Mouse (Mus musculus) C2C12 (cell line): ENCODE data around the gene Mon2. TPM values are rescaled to one million over a fixed set of nuclear protein-coding genes. Genes with fewer than 3 reads are reported as not detected.

Source experiments
- H3K27me3 ChIP-seq: one replicate; pipeline ENCODE4 v1.6.1; 2011; ENCODE audit not compliant: control insufficient read depth, insufficient read depth, insufficient read length
- H3K36me3 ChIP-seq: one replicate; pipeline ENCODE4 v1.6.1; 2011; ENCODE audit not compliant: control insufficient read depth, insufficient read depth
- H3K4me3 ChIP-seq: one replicate; pipeline ENCODE4 v1.5.1; 2011; ENCODE audit warnings: mild to moderate bottlenecking, control low read depth; ENCODE audit not compliant: poor library complexity, insufficient read depth, severe bottlenecking
- H3K79me2 ChIP-seq: one replicate; pipeline ENCODE4 v1.6.1; 2011; ENCODE audit not compliant: control insufficient read depth, insufficient read depth
- H3K79me3 ChIP-seq: one replicate; pipeline ENCODE4 v1.6.1; 2011; ENCODE audit warnings: low read depth, control low read depth
- H3ac ChIP-seq: one replicate; pipeline ENCODE3; 2011; ENCODE audit warnings: low read depth; ENCODE audit not compliant: control insufficient read depth, insufficient read length
- CEBPB ChIP-seq: IDR thresholded peaks from one replicate; pipeline ENCODE4 v1.6.1; 2011; ENCODE audit warnings: low read depth, mild to moderate bottlenecking, control low read depth, moderate library complexity
- CTCF ChIP-seq: IDR thresholded peaks from one replicate; pipeline ENCODE4 v1.5.1; 2011; ENCODE audit not compliant: control insufficient read depth, insufficient read depth, insufficient read length
- FOSL1 ChIP-seq: IDR thresholded peaks from one replicate; pipeline ENCODE4 v1.8.0; 2011; ENCODE audit warnings: mild to moderate bottlenecking, low read length; ENCODE audit not compliant: poor library complexity, insufficient read depth, severe bottlenecking
- MAX ChIP-seq: IDR thresholded peaks from one replicate; pipeline ENCODE4 v1.6.1; 2011; ENCODE audit warnings: mild to moderate bottlenecking, control low read depth
- MYOD1 ChIP-seq: IDR thresholded peaks from one replicate; pipeline ENCODE4 v1.6.1; 2011; ENCODE audit warnings: low read depth; ENCODE audit not compliant: control insufficient read depth, insufficient read length
- MYOG ChIP-seq: IDR thresholded peaks from one replicate; pipeline ENCODE4 v1.6.1; 2011; ENCODE audit not compliant: control insufficient read depth, insufficient read length; ENCODE audit errors: extremely low read depth
- USF1 ChIP-seq: IDR thresholded peaks from one replicate; pipeline ENCODE4 v1.6.1; 2011; ENCODE audit warnings: low read depth, mild to moderate bottlenecking, control low read depth, moderate library complexity
- polyA plus RNA-seq: library from polyadenylated mRNA; unstranded; fragments of >200 nt; fragmentation: generic; extraction: Trizol; gene quantifications from one replicate; pipeline ENCODE4 v1.2.1, GENCODE M21; 2012; ENCODE audit warnings: missing spikeins

The Mon2 gene
- polyA plus RNA-seq, 1 experiment = 27.4 TPM

DNA sequence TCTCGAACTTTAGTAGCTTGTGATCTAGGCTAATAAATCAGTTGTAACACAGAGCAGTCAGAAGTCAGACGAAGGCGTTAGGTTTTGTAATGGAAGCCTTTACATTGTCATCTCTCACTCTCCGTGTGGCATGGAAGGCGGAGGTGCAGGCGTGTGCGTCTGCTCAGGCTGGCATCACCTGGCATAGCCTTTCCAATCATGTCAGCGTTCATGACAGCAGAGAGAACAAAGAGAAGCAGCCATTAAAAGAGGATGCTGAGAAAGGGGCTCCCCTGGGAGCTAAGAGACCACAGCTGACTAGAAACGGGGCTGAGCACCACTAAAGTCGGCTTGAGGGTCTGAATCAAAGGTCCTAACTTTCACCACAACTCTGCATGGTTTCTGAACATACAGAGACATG is 19.8 kb downstream of the Mon2 start:
- peaks cover 16% of the 10 kb centered on the region for H3K79me3 ChIP-seq
- H3K27me3 ChIP-seq = no peaks in the 10 kb centered on the region
- no peak overlapping the region for H3ac ChIP-seq
- H3K79me2 ChIP-seq = peaks cover 24% of the 10 kb centered on the region
- H3K4me3 ChIP-seq = no peak overlapping the region
- no peak for TF ChIP-seq USF1
- TF ChIP-seq CEBPB = no peak
- no peak for TF ChIP-seq CTCF
- no peak for TF ChIP-seq MYOD1
- TF ChIP-seq MAX = no peak
- TF ChIP-seq MYOG = no peak
- TF ChIP-seq FOSL1 = no peak
- H3K36me3 ChIP-seq = peaks cover 8% of the 10 kb centered on the region

- Histone ChIP-seq H3K4me3 (no peak overlapping the region), H3K36me3 (peaks cover 15% of the 10 kb centered on the region), H3K27me3 (no peaks in the 10 kb centered on the region), H3ac (no peak overlapping the region), H3K79me2 (peaks cover 13% of the 10 kb centered on the region), H3K79me3 (peaks cover 10% of the 10 kb centered on the region)
- TF ChIP-seq USF1 (no peak), FOSL1 (no peak), CEBPB (no peak), MAX (no peak), MYOG (no peak), MYOD1 (no peak), CTCF (no peak)
Observed at GRCm38 (mm10) chr10:123055205-123056000, 20.9 kb downstream of the Mon2 start.

DNA sequence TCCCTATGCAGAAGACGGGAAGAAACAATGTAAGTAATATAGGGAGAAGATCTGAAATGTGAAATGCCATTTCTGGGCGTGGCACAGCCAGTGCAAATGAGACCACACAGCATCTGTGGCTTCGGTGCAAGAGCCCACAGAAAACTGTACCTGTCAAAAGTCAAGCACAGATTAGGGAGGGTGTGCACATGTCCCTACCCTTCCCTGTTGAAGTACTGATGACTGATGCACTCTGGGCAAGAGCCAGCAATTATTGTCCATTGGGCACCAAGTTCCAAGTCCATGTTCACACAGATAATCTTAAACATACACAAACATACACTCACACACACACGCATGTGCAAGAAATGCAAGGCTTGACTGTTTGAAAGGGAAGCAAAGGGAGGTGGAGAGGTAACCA is 22.7 kb downstream of the Mon2 start:
- no peak overlapping the region for H3ac ChIP-seq
- H3K79me2 ChIP-seq = peaks cover 10% of the 10 kb centered on the region
- TF ChIP-seq CTCF = no peak
- TF ChIP-seq MYOD1 = no peak
- TF ChIP-seq USF1 = no peak
- TF ChIP-seq MYOG = no peak
- TF ChIP-seq MAX = no peak
- TF ChIP-seq FOSL1 = no peak
- no peak for TF ChIP-seq CEBPB

GRCm38 (mm10) chr10:123052021-123052420 is 24.3 kb downstream of the Mon2 start:
- Histone ChIP-seq H3K79me2 (peaks cover 10% of the 10 kb centered on the region), H3K36me3 (peaks cover 13% of the 10 kb centered on the region)
- TF ChIP-seq MYOG (no peak), FOSL1 (no peak), CTCF (no peak), USF1 (no peak), MAX (no peak), CEBPB (no peak), MYOD1 (no peak)

More for the DNA sequence above, 22.7 kb downstream of the Mon2 start:
- H3K79me3 ChIP-seq = peaks cover 5% of the 10 kb centered on the region
- no peak overlapping the region for H3K4me3 ChIP-seq
- H3K36me3 ChIP-seq = peaks cover 17% of the 10 kb centered on the region
- H3K27me3 ChIP-seq = no peaks in the 10 kb centered on the region

DNA sequence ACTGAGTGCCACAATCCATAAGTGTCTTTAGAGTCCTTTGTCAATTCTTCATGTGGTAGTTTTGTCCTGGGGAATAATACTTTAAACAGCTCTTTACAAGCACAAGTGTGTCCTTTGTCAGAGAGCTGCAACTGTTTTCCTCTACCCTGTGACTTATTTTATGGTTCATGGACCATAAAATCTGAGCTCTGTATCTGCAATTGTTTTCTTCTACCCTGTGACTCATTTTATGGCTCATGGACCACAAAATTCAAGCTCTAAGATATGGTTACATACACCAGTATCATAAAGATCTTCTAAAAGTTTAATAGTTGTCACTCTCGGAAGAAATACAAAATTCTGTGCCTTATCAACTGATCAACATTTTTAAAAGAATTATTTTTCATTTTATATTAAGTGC is 27.6 kb downstream of the Mon2 start:
- peaks cover 37% of the 10 kb centered on the region for H3K36me3 ChIP-seq
- H3K79me3 ChIP-seq = no peaks in the 10 kb centered on the region
- H3K4me3 ChIP-seq = no peak overlapping the region
- no peak overlapping the region for H3ac ChIP-seq
- peaks cover 7% of the 10 kb centered on the region for H3K79me2 ChIP-seq
- no peak for TF ChIP-seq CTCF
- no peaks in the 10 kb centered on the region for H3K27me3 ChIP-seq

More at GRCm38 (mm10) chr10:123052021-123052420, 24.3 kb downstream of the Mon2 start:
- no peaks in the 10 kb centered on the region for H3K27me3 ChIP-seq
- H3ac ChIP-seq = no peak overlapping the region
- peaks cover 5% of the 10 kb centered on the region for H3K79me3 ChIP-seq
- H3K4me3 ChIP-seq = no peak overlapping the region

- Histone ChIP-seq H3K4me3 (no peak overlapping the region), H3K79me3 (no peaks in the 10 kb centered on the region), H3K36me3 (peaks cover 64% of the 10 kb centered on the region), H3K27me3 (no peaks in the 10 kb centered on the region), H3K79me2 (no peaks in the 10 kb centered on the region), H3ac (no peak overlapping the region)
- TF ChIP-seq CEBPB = no peak
- no peak for TF ChIP-seq FOSL1
- no peak for TF ChIP-seq MYOD1
- no peak for TF ChIP-seq USF1
- TF ChIP-seq MAX = no peak
Observed at GRCm38 (mm10) chr10:123039936-123040335, 36.4 kb downstream of the Mon2 start.
